Mouse (Mus musculus): ENCODE data around the gene Fahd2a. TPM values are rescaled to one million over a fixed set of nuclear protein-coding genes. Genes with fewer than 3 reads are reported as not detected.
A peak's percentile ranks its signal among the peaks of the same experiment; 100 is the strongest.

Gene Fahd2a
- 11.9 and 16.9 TPM in 2 replicates for polyA plus RNA-seq (2012; ENCODE audit: insufficient read depth, insufficient read length, missing spikeins)

- TF ChIP-seq POLR2A (IDR thresholded peaks at IDR 0.05; ENCODE audit: borderline replicate concordance, low read depth, low read length) (0 out of 2 replicates have a peak, but pooled peaks have one; percentile 69), CTCF (IDR thresholded peaks at IDR 0.05; ENCODE audit: low read depth, low read length) (no peak)
- Histone ChIP-seq H3K4me3 (ENCODE audit: insufficient read depth, low read length) (peak within 1 kb of the TSS; percentile 91), H3K27ac (ENCODE audit: insufficient read depth, low read depth, low read length) (no peak within 1 kb of the TSS), H3K4me1 (ENCODE audit: control insufficient read depth, insufficient read depth, low read length) (peaks cover 8% of the 10 kb centered on the region)
Measured at GRCm38 (mm10) chr2:127444055-127444789, at the start of gene Fahd2a. Gene Fahd2a, minus strand, starts transcription at chr2:127444565.

- peaks cover 4% of the 10 kb centered on the region; the same call in 1 of the 2 replicates for H3K4me1 ChIP-seq (ENCODE audit: control insufficient read depth, insufficient read depth, low read length)
- H3K27ac ChIP-seq (ENCODE audit: insufficient read depth, low read depth, low read length) = no peak overlapping the region
- TF ChIP-seq CTCF (IDR thresholded peaks at IDR 0.05; ENCODE audit: low read depth, low read length) (no peak), POLR2A (IDR thresholded peaks at IDR 0.05; ENCODE audit: borderline replicate concordance, low read depth, low read length) (no peak)
- no peak overlapping the region for H3K4me3 ChIP-seq (ENCODE audit: insufficient read depth, low read length)
Measured at GRCm38 (mm10) chr2:127484476-127485170, 40.3 kb upstream of the Fahd2a start.

DNA sequence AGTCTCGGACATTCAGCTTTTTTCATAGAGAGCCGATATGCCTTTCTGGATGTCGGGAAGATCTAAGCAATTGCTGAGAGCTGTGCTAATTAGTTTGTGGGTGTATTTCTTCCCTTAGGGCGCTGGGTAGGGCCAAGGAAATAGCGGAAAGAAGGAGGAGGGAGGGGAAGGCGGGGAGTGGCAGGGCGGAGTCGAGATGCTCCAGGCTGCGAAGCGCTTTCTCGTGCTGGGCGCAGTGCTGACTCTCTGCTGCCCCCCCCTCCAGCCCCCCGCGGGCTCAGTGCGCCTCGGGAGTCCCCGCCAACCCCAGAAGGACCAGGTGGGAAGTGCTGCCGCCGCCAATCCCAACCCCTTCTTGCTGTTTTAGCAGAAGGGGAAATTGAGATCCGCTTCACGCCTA is 38.6 kb upstream of the Fahd2a start:
- H3K27ac ChIP-seq (ENCODE audit: insufficient read depth, low read depth, low read length) = no peak overlapping the region
- no peak overlapping the region for H3K4me3 ChIP-seq (ENCODE audit: insufficient read depth, low read length)
- peaks cover 4% of the 10 kb centered on the region; the same call in 1 of the 2 replicates for H3K4me1 ChIP-seq (ENCODE audit: control insufficient read depth, insufficient read depth, low read length)
- TF ChIP-seq POLR2A (IDR thresholded peaks at IDR 0.05; ENCODE audit: borderline replicate concordance, low read depth, low read length) (no peak), CTCF (IDR thresholded peaks at IDR 0.05; ENCODE audit: low read depth, low read length) (no peak)

DNA sequence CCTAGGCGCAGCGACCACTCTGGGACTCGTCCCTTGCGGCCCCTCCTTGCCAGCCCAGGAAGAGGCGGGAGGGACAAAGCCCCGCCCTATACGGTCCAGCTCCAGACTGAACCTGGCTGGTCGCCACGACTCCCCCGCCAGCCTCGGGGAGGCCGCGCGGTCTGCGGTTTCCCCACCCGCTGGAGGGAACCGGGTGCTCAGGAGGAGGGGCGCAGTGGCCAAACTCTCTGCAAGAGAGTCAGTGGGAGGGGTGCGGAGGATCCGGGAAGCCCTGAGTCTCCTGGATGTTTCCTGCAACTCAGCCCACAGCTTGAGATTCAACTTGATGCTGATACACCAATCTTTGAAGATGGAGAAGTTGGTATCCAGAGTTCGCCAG is 38.2 kb upstream of the Fahd2a start:
- peaks cover 4% of the 10 kb centered on the region; the same call in 1 of the 2 replicates for H3K4me1 ChIP-seq (ENCODE audit: control insufficient read depth, insufficient read depth, low read length)
- peak overlapping the region; percentile 18 for H3K4me3 ChIP-seq (ENCODE audit: insufficient read depth, low read length)
- no peak overlapping the region for H3K27ac ChIP-seq (ENCODE audit: insufficient read depth, low read depth, low read length)
- TF ChIP-seq POLR2A (IDR thresholded peaks at IDR 0.05; ENCODE audit: borderline replicate concordance, low read depth, low read length) (no peak), CTCF (IDR thresholded peaks at IDR 0.05; ENCODE audit: low read depth, low read length) (no peak)

DNA sequence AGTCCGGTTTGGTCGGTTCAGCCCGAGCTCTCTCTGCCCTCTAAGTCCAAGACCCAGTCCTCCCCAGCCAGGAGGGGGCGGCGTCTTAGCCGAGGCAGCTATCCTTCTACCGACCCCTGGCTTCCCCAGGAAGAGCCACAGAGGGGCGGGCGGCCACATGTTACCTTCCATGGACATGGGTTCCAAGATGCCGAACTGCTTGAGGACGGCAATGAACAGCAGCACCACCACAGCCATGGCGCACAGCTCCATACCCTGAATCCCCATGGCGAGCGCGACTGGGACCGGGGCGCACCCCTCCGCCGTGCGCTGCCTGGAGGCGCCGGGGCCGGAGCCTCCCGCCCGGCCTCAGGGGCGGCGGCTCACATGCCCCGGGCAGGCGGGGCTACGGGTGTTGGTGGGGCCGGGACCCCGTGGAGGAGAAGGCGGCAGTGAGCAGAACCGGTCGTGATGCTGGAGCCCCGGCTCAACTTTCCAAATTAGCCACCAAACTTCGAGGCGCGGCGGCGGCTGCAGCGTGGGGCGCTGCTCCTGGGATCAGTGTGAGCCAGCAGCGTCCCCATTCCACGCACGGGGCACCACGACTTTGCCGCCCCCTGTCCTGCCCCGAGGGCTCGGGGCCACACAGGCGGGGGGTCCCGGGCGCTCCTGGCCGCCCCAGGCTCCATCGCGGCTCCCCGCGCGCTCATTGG is 37.6 kb upstream of the Fahd2a start:
- no peak for TF ChIP-seq CTCF (IDR thresholded peaks at IDR 0.05; ENCODE audit: low read depth, low read length)
- TF ChIP-seq POLR2A (IDR thresholded peaks at IDR 0.05; ENCODE audit: borderline replicate concordance, low read depth, low read length) = no peak
- H3K4me1 ChIP-seq (ENCODE audit: control insufficient read depth, insufficient read depth, low read length) = peaks cover 4% of the 10 kb centered on the region; the same call in 1 of the 2 replicates
- H3K4me3 ChIP-seq (ENCODE audit: insufficient read depth, low read length) = peak overlapping the region; percentile 18
- no peak overlapping the region for H3K27ac ChIP-seq (ENCODE audit: insufficient read depth, low read depth, low read length)

- no peak overlapping the region for H3K4me3 ChIP-seq (ENCODE audit: insufficient read depth, low read length)
- TF ChIP-seq CTCF (IDR thresholded peaks at IDR 0.05; ENCODE audit: low read depth, low read length) (no peak), POLR2A (IDR thresholded peaks at IDR 0.05; ENCODE audit: borderline replicate concordance, low read depth, low read length) (no peak)
- peaks cover 4% of the 10 kb centered on the region; the same call in 1 of the 2 replicates for H3K4me1 ChIP-seq (ENCODE audit: control insufficient read depth, insufficient read depth, low read length)
- no peak overlapping the region for H3K27ac ChIP-seq (ENCODE audit: insufficient read depth, low read depth, low read length)
Measured at GRCm38 (mm10) chr2:127479763-127480162, 35.4 kb upstream of the Fahd2a start.

DNA sequence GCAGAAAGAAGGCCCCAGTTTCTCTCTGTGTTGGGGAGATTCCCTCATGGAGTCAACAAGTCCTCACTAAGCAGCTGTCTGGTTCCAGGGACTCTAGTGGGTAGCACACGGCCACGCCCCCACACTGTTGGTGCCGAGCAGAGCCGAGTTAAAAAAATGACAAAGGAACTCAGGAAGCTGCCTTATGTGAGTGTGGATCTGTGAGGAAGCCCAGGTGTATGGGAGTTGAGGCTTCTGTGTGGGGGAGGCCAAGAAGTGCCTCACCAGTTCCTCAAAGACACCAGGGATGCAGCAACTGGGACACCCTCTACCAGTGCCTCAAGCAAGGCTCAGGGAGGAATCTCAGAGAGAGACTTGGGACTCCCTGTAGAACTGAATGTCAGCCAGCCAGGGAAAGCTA is 34.8 kb upstream of the Fahd2a start:
- Histone ChIP-seq H3K4me1 (ENCODE audit: control insufficient read depth, insufficient read depth, low read length) (peaks cover 4% of the 10 kb centered on the region; the same call in 1 of the 2 replicates), H3K4me3 (ENCODE audit: insufficient read depth, low read length) (no peak overlapping the region), H3K27ac (ENCODE audit: insufficient read depth, low read depth, low read length) (no peak overlapping the region)
- no peak for TF ChIP-seq CTCF (IDR thresholded peaks at IDR 0.05; ENCODE audit: low read depth, low read length)

DNA sequence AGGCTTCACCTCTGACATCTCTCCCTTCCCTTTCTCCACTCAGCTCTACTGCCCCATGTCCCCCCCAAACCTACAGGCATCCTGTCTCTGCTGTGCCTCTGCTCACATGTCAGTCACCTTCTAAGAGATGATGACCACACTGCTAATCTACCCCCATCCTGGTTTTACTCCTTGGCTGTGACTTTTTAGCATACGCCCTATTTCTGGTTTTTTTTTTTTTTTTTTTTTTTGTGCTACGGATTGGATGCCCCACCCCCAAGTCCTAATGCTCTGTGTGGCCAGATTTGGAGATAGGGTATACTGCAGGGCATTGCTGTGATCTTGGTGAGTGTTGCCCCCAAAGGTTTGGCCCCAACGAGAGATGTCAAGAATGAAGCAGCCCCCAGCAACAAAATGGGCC is 27.9 kb upstream of the Fahd2a start:
- H3K4me3 ChIP-seq (ENCODE audit: insufficient read depth, low read length) = no peak overlapping the region
- H3K27ac ChIP-seq (ENCODE audit: insufficient read depth, low read depth, low read length) = no peak overlapping the region
- TF ChIP-seq POLR2A (IDR thresholded peaks at IDR 0.05; ENCODE audit: borderline replicate concordance, low read depth, low read length) = no peak
- TF ChIP-seq CTCF (IDR thresholded peaks at IDR 0.05; ENCODE audit: low read depth, low read length) = no peak
- H3K4me1 ChIP-seq (ENCODE audit: control insufficient read depth, insufficient read depth, low read length) = no peaks in the 10 kb centered on the region

GRCm38 (mm10) chr2:127471281-127471680 is 26.9 kb upstream of the Fahd2a start:
- Histone ChIP-seq H3K4me3 (ENCODE audit: insufficient read depth, low read length) (no peak overlapping the region), H3K27ac (ENCODE audit: insufficient read depth, low read depth, low read length) (no peak overlapping the region), H3K4me1 (ENCODE audit: control insufficient read depth, insufficient read depth, low read length) (no peaks in the 10 kb centered on the region)
- TF ChIP-seq CTCF (IDR thresholded peaks at IDR 0.05; ENCODE audit: low read depth, low read length) = no peak

DNA sequence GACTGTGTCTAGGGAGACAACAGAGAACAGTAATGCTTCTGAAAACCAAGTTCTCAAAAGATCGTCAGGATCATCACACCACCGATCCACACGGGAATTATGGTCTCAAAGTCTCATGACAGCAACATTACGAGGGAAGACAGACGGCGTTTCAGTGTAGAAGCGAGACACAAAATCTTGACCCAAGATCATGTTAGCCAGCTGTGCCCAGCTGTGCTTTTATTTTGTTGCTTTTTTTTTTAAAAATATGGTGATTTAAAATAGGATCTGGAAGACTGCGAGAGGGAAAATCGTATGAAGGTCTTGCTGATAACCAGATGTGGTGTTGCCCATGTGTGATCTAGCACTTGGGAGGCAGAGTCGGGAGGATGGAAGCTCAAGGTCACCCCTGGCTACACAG is 26.3 kb upstream of the Fahd2a start:
- Histone ChIP-seq H3K4me1 (ENCODE audit: control insufficient read depth, insufficient read depth, low read length) (no peaks in the 10 kb centered on the region), H3K4me3 (ENCODE audit: insufficient read depth, low read length) (no peak overlapping the region), H3K27ac (ENCODE audit: insufficient read depth, low read depth, low read length) (no peak overlapping the region)
- no peak for TF ChIP-seq CTCF (IDR thresholded peaks at IDR 0.05; ENCODE audit: low read depth, low read length)
